Mouse (Mus musculus) kidney, postnatal 0 days (tissue): ENCODE measurements around the gene Tdg. TPM values are rescaled to one million over a fixed set of nuclear protein-coding genes. Genes with fewer than 3 reads are reported as not detected.
"Not testable (repeated sequence)": the region's sequence is repeated elsewhere in the genome, so short reads cannot be mapped to it uniquely, and the experiment has no call there.

Experiments used
- ATAC-seq: fragments of 200-750 bp; cut with Nextera tagmentation; replicated peaks from 2 replicates; pipeline ENCODE4 v1.8.0; 2017; ENCODE audit warnings: low read depth, moderate number of reproducible peaks, moderate TSS enrichment, moderate library complexity; ENCODE audit not compliant: low FRiP score
- DNase-seq: peaks from one replicate; pipeline ENCODE4 v3.0.0-alpha.2; 2016; ENCODE audit warnings: low spot score
- H3K27ac ChIP-seq: fragments of 300-500 bp; sonication (generic); 2 replicates; pipeline ENCODE4 v1.5.1; 2014; ENCODE audit warnings: mild to moderate bottlenecking
- H3K27me3 ChIP-seq: fragments of 300-500 bp; sonication (generic); 2 replicates; pipeline ENCODE4 v1.6.1; 2014; ENCODE audit warnings: low read length, mixed read lengths; ENCODE audit not compliant: insufficient read depth
- H3K36me3 ChIP-seq: fragments of 300-500 bp; sonication (generic); 2 replicates; pipeline ENCODE4 v1.6.1; 2014; ENCODE audit warnings: low read length, mixed read lengths; ENCODE audit not compliant: insufficient read depth
- H3K4me1 ChIP-seq: fragments of 300-500 bp; sonication (generic); replicated peaks from 2 replicates; pipeline ENCODE4 v1.6.1; 2014; ENCODE audit warnings: antibody characterized with exemption, low read length, mixed read lengths; ENCODE audit not compliant: insufficient read depth
- H3K4me2 ChIP-seq: fragments of 300-500 bp; sonication (generic); 2 replicates; pipeline ENCODE4 v1.6.1; 2014; ENCODE audit warnings: mild to moderate bottlenecking, low read length, moderate library complexity, mixed read lengths
- H3K4me3 ChIP-seq: fragments of 300-500 bp; sonication (generic); replicated peaks from 2 replicates; pipeline ENCODE4 v1.5.1; 2014; ENCODE audit warnings: low read depth, low read length
- H3K9ac ChIP-seq: fragments of 300-500 bp; sonication (generic); 2 replicates; pipeline ENCODE4 v1.6.1; 2014; ENCODE audit warnings: low read depth, low read length
- H3K9me3 ChIP-seq: fragments of 300-500 bp; sonication (generic); replicated peaks from 2 replicates; pipeline ENCODE4 v1.6.1; 2016; ENCODE audit warnings: low read length, inconsistent platforms, mixed read lengths
- CTCF ChIP-seq: IDR thresholded peaks from 2 replicates; pipeline ENCODE4 v1.5.1; 2016; ENCODE audit warnings: antibody characterized with exemption, low read depth, mild to moderate bottlenecking, moderate library complexity
- WGBS: fragments of 180-500 bp; shearing (Covaris S2); extraction: QIAGEN DNeasy Blood & Tissue Kit; methylation state at CpG from one replicate; pipeline ENCODE4 v1.1.7; 2014; 5-methylcytosine and 5-hydroxymethylcytosine counted together
- polyA plus RNA-seq: library from polyadenylated mRNA; unstranded; fragments of >200 nt; fragmentation: Nextera tagmentation; extraction: Ambion mirVana; gene quantifications from 2 replicates; pipeline ENCODE4 v1.2.1, GENCODE M21; 2015

Tdg gene
- 94.4 and 104 TPM in 2 replicates for polyA plus RNA-seq

DNA sequence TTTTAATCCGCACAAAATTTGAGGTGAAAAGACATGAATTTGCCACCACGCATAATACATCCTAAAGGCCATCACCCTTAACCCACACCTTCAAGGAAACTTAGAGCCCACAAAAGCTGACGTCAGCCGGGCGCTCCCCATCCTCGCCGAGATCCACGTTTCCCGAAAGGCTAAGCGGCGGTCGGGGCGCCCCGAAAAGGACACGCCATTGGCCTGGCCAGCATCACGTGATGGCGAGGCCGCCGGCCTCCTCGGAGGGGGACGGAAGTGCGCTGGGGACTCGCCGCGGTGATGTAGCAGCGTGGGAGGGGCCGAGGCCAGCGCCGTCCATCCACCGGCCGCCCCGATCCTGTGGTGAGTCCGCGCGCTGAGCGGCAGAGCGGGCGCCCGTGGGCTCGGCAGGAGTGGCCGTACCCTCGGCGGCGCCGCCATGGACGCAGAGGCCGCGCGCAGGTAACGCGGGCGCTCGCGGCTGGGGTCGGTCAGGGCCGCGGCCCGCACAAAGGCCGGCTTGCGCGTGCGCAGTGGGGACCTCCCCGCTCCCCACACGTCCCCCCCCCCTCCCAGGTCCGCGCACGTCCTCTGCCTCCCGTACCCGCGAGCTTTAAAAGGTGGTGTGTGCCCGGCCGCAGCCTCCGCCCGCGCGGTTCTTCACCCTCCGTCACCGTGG is at the start of gene Tdg:
Gene Tdg (plus strand): TSS at position 243 of the 670 bp plus-strand sequence.
- under 1% methylated on average over 70 of the region's 78 CpGs for WGBS
- Histone ChIP-seq H3K9ac (peak within 1 kb of the TSS; percentile 79), H3K27ac (peak within 1 kb of the TSS; percentile 92), H3K4me3 (peak within 1 kb of the TSS; percentile 77), H3K4me2 (peak within 1 kb of the TSS; percentile 88)
- not testable (repeated sequence) for H3K27me3 ChIP-seq, H3K9me3 ChIP-seq, H3K36me3 ChIP-seq, H3K4me1 ChIP-seq
- ATAC-seq (peak; percentile 97), DNase-seq (peak; percentile 96)

DNA sequence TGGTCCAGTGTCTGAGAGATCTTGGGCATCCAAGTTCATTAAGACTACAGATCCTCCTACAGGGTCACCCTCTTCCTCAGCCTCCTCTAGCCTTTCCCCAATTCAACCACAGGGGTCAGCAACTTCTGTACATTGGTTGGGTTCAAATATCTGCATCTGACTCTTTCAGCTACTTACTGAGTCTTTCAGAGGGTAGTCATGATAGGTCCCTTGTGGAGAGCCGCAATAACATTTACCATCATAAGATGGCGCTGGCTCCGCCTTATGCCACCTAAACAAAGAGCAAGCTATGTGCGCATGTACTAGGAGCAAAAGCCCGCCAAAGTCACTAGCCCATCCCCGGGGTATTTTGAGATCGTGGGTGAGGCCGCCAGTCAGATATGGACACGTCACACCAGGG is 40.0 kb upstream of the Tdg start:
- H3K9me3 ChIP-seq, H3K36me3 ChIP-seq, H3K27ac ChIP-seq, H3K4me2 ChIP-seq, H3K4me1 ChIP-seq, H3K27me3 ChIP-seq, H3K9ac ChIP-seq, DNase-seq, ATAC-seq, H3K4me3 ChIP-seq: not testable (repeated sequence)
- WGBS, result 87% methylated on average over 9 of the region's 9 CpGs

DNA sequence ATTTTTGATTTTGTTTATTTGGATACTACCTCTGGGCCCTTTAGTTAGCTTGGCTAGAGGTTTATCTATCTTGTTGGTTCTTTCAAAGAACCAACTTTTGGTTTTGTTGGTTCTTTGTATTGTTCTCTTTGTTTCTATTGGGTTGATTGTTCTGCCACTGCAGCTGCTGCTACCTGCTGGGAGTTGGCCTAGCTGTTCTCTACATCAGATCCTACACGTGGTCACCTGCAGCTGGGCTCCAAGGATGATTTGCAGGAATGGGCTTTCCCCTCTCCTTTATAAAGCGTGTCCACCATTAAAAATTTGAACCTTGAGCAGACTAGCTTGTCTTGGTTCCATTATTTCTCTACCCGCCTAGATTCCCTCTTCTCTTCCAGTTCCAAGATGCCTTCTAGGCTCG is 35.2 kb upstream of the Tdg start:
- H3K27me3 ChIP-seq, H3K9ac ChIP-seq, H3K4me1 ChIP-seq, ATAC-seq, DNase-seq, H3K4me2 ChIP-seq, H3K9me3 ChIP-seq, H3K36me3 ChIP-seq, H3K27ac ChIP-seq, H3K4me3 ChIP-seq: not testable (repeated sequence)
- WGBS, result 71% methylated on average over 4 of the region's 4 CpGs

GRCm38 (mm10) chr10:82622235-82622634 is 7.4 kb upstream of the Tdg start:
- Histone ChIP-seq H3K4me2 (peak overlapping the region; percentile 66), H3K9ac (peak overlapping the region; percentile 74), H3K27ac (no peak overlapping the region), H3K4me3 (peak overlapping the region; percentile 61), H3K9me3 (no peaks in the 10 kb centered on the region), H3K4me1 (no peaks in the 10 kb centered on the region), H3K36me3 (no peaks in the 10 kb centered on the region), H3K27me3 (no peaks in the 10 kb centered on the region)
- 25% methylated on average over 9 of the region's 9 CpGs for WGBS
- DNase-seq, result no peak
- ATAC-seq, result no peak
- no peak for TF ChIP-seq CTCF

GRCm38 (mm10) chr10:82622671-82623552 is 6.7 kb upstream of the Tdg start, which contains the start of gene 1190007I07Rik:
Gene 1190007I07Rik (minus strand): TSS chr10:82623228.
- peak within 1 kb of the TSS; percentile 74 for H3K9ac ChIP-seq
- H3K4me1 ChIP-seq, result no peaks in the 10 kb centered on the region
- peak within 1 kb of the TSS; percentile 66 for H3K4me2 ChIP-seq
- DNase-seq (peak; percentile 94), ATAC-seq (peak; percentile 95)
- peak within 1 kb of the TSS; percentile 81 for H3K27ac ChIP-seq
- TF ChIP-seq CTCF, result peak; percentile 16; the same call in 1 of the 2 replicates
- no peaks in the 10 kb centered on the region for H3K9me3 ChIP-seq
- WGBS, result under 1% methylated on average over 50 of the region's 61 CpGs
- H3K4me3 ChIP-seq, result peak within 1 kb of the TSS; percentile 61
- H3K27me3 ChIP-seq, result no peaks in the 10 kb centered on the region
- H3K36me3 ChIP-seq, result no peaks in the 10 kb centered on the region

GRCm38 (mm10) chr10:82623553-82623932 is 6.1 kb upstream of the Tdg start:
- not testable (repeated sequence) for DNase-seq, H3K27me3 ChIP-seq, H3K4me1 ChIP-seq, H3K9me3 ChIP-seq, ATAC-seq, H3K36me3 ChIP-seq
- Histone ChIP-seq H3K4me2 (peak overlapping the region; percentile 66), H3K9ac (peak overlapping the region; percentile 74), H3K4me3 (peak overlapping the region; percentile 61), H3K27ac (peak overlapping the region; percentile 81)
- 2% methylated on average over 2 of the region's 2 CpGs for WGBS
